Mouse (Mus musculus) T-helper 1 cell (primary cell): ENCODE measurements around the gene Dcaf4.

ENCODE experiments used
- in situ Hi-C: fragments of 300-600 bp; cut with MboI, MseI; formaldehyde crosslinking; loops from one replicate; pipeline ENCODE4 v1.15.1; 2025; ENCODE audit warnings: high pct_unique_total_duplicates

Gene Dcaf4

DNA sequence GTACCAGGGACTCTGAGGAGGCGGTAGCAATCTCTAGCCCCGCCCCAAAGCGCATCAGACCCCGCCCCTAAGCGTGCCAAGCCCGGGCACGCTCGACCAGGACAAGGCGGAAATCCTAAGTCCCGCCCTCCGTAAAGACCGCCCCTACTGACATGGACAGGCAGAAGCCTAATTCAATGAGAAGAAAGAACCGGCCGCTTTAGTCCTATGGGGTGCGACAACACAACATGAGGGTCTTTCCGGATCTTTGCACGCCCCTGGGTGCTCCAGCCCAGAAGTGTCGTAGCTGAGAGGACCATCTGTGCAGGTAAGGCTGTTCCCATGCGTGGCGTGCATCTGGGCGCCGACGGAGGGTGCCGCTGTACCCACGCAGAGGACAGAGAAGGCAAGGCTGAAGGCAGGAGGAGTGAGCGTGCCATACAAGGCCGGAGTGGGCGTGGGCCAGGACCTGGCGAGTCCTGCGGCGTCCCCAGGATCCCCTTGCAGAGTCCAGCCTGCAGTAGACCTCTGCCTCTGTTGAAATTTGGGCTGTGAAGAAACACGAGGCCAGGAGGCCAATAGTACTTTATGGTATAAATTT is at the start of gene Dcaf4:
TSS of gene Dcaf4 (plus strand) at position 156 of the 580 bp plus-strand sequence.
- in situ Hi-C loops, result no loop called here

- in situ Hi-C loops, result no loop called here
Measured at GRCm38 (mm10) chr12:83471760-83472159, 48.5 kb upstream of the Dcaf4 start.

DNA sequence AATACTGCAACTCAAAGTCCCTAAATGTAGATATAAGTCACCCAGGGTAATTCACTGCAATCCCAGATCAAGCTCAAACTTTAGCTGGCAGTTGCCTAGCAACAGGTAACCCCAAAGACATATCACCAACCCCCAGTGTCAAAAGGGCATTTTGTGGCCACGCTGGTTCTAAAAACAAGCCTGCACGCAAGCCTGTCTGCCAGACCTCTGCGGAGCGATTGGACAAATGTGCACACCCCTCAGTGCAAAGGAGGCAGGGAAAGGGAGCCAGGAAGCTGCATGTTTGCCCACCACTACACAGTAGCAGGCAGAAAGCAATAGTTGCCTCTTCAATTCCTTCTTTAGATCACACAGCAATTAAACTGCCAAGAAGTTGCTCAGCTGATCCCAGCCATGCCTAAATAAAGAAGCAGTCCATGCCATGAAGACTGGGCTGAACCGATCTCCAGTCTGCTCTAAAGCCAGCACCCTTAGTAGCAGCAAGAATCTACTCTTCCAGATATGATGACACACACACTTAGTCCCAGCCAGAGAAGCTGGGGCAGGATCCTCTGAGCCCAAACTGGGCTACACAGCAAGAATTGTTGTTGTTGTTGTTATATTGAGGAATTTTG is 46.2 kb upstream of the Dcaf4 start:
- in situ Hi-C loops, result no loop called here

DNA sequence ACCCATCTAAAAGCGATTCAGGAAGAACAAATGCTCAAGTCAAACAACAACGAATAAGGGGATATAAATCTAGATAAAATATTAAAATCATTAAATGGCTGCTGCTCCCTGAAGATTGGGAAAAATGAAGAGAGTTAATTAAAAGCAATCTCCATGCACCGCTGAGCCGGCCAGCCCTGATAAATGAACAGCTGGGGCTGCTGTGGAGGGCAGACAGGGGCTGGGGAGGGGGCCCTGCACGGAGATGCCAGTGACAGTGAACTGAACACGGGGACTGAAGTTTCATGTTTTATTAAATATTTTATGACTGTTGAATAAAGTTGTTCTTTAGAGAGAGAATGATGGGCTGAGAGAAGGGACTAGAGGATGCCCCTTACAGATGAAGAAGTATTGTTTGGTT is 44.8 kb upstream of the Dcaf4 start:
- in situ Hi-C loops, result no loop called here

GRCm38 (mm10) chr12:83476277-83476676 is 44.0 kb upstream of the Dcaf4 start:
- in situ Hi-C loops, result no loop called here

DNA sequence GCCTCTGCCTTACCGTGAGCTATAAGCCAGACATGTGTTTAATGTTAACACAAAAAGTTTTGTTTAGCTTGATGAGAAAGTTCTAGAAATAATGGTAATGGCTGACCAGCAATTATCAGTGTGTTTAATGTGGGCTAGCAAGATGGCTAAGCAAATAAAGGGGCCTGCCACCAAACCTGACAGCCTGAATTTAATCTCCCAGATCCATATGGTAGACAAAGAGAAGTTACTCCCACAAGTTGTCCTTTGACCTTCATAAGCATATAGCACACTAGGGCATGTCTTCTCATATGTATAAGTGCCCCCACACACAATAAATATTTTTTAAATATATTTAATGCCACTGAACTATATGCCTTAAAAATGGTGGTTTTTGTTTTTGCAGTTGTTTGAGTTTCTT is 41.1 kb upstream of the Dcaf4 start:
- in situ Hi-C loops, result no loop called here

DNA sequence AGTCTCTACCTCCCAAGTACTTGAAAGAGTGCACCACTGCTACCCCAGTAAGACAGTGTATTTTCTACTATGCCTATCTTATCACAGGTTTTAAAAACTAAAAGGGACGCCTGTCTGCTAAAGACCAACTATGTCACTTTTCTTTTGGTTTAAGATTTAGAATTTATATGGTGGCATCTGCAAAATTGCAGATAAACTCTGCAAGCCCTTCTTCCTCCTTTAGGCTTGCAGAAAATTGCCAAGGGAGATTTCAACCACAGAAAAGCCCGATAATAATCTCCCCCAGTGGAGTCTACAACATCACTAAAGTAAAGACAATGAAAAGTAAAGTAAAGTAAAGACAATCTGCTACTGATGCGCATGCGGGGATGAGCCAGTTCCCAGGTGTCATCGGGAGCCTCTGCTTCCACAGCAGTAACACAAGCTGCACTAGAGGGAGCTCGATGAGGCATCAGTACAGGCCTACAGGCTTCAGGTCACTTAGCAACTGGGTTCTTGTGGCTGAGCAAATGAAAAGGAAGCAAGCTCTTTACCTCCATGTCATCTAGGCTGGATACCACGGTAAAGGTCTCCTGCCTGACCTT is 40.4 kb upstream of the Dcaf4 start:
- in situ Hi-C loops, result no loop called here

- in situ Hi-C loops, result no loop called here
Measured at GRCm38 (mm10) chr12:83481439-83481838, 38.8 kb upstream of the Dcaf4 start.

DNA sequence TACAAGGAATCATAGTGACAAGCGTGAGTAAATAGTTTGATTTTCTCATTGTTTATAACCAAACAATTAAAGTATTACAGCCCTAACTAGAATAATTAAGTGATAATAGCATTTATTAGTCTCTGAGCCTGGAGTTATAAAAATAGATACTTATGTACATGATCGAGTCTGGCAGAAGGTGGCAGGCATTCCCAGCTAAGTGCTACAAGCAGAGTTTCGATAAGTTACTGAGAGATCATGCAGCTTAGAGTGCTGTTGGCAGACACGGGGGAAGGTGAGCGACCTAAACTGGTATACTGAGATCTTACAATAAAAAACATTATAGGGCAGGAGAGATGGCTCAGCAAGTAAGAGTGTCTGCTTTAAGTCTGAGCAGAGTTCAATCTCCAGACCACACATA is 36.6 kb upstream of the Dcaf4 start:
- in situ Hi-C loops, result no loop called here

GRCm38 (mm10) chr12:83484855-83485745 is 35.2 kb upstream of the Dcaf4 start:
- in situ Hi-C loops, result no loop called here

DNA sequence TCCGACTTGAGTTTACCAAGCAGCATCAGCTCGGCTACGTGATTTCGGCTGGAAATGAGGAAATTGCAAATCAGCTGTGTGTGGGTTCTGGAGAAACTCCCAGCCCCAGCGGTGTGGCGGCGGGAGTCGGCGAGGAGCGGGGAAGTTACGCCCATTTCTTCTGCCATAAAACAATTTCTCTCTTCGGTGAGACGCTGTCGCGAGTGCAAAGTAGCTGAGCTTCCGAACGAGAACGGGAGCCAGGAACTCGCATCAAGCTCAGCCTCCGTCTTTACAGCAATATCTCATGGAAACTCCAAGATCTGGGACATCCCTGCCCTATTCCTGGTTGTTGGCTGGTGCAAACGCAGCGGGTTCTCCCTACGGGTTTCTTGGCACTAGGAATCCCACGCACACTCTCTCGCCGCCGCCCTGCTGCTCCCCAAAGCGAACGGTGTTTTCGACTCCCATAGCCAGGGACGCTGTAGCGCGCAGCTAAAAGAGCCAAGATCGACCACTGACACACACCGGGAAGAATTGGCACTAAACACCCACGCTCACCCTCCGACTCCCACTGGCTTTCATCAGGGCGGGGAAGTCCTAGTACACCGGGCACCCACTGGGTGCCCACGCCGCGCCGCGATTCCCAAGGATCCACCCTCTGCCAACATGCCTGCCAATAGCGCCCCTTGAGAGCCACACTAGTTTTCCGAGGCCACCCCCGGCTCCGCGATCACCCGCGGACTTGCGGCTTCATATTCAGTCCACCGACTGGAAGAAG is 34.2 kb upstream of the Dcaf4 start:
- in situ Hi-C loops, result no loop called here

DNA sequence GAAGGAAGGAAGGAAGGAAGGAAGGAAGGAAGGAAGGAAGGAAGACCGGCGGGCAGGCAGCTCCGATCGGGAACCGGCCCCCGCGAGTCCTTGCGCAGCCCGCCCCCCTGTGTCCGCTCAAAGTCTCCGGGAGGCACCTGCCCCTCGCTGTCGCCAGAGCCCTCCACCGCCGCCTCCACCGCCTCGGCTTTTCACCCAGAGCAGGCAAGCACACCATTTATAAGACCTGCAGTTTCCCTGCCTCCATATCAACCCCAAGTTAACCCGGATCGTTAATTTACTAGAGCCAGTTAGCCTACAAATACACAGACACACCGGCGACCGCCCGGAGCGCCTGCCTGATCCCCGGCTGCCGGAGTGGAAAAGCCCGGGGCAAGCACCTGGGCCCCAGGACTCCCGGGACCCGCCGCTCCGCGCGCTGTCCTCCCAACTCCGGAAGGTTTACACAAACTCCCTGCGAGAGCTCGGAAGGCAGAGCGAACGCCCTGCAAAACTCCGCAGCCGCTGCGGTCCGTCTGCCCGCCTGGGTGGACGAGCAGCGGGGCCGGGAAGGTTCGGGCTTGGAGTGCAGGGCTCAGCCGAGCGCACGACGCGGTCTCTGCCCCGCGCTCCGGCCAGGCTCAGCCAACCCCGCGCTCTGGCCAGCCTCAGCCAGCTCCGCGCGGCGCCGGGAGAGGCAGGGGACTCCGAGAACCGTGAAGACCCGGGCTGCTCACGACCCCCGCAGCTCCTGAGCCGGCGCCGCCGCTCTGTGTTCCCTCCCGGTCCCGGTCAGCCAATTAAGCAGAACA is 33.4 kb upstream of the Dcaf4 start:
- in situ Hi-C loops, result no loop called here

DNA sequence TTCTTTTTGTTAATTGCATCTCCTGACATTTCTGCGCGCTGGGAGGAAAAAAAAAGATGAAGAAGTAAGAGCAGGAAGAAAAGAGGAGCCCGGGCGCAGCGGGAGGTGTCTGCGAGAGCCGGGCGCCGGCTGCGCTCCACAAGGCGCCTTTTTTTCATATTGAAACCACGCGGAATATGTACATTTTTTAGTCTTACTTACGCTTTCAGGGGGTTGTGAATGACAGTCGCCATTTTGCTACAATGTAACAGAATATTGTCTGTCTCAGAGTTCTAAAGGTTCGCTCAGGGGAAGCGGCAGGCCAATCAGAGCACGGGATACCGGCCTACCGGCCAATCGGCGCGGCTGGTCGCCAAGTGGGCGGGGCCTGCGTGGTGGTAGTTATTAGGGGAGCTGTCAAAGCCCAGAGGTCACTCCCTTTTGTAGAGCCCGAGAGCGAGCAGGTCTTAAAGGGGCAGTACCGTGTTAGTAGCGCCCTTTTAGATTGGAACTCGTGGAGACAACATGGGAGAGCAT is 32.7 kb upstream of the Dcaf4 start, which contains the start of gene Dpf3:
TSS of gene Dpf3 (minus strand) at position 241 of the 516 bp plus-strand sequence.
- in situ Hi-C loops, result no loop called here

DNA sequence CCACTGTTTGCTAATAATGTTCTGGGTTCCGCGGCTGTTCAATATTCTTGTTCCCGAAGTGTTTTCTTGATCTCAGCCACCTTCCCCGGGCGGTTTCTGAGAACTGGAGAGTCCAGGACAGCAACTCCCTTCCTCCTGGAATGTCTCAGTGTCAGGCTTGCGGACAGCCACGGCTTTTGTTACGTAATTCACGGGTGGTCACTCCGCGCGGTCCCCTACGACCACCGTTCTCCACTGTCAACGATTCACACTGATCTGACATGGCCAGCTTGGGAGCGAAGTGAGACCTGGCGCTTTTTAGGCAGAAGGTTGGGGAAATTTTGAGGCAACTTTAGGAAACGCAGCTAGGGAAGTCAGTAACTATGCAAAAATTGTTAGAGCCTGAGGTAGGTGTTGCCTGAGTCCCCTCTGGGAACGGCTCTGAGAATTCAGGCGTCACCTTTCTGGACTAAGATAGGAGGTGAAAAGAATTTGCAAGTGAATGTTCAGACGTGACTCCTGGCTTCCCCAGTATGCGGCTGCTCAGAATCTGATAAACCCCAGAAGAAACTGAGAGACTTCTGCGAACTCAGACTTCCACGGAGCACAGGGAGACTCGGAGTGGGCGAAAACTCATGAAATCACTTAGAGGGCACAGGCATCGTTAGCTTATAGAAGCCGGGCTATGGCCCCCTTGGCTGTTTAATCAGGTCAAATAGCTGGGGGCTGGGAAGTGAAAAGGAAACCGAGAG is 31.9 kb upstream of the Dcaf4 start:
- in situ Hi-C loops, result no loop called here

- in situ Hi-C loops, result loop anchor here (10.0 kb wide), 1 partner anchor 1005 kb away; no protein-coding TSS in a partner anchor
Measured at GRCm38 (mm10) chr12:83489748-83490147, 30.5 kb upstream of the Dcaf4 start.

DNA sequence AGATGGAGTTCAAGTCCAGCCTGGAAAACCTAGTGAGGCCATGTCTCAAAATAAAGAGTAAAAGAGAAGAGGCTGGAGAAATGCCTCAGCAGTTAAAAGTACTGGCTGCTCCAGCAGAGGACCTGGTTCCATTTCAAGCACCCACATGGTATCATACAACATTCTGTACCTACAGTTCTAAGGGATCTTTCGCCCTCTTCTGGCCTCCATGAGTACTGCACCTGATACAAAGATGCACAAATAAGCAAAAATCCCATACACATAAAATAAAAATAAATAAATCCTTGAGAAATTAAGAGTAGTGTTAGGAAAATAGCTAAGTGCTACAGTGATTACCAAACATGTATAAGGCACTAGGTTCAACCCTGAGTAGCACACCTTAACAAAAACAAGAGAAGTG is 28.7 kb upstream of the Dcaf4 start:
- in situ Hi-C loops, result loop anchor here (10.0 kb wide), 1 partner anchor 1007 kb away; no protein-coding TSS in a partner anchor

GRCm38 (mm10) chr12:83492808-83493207 is 27.5 kb upstream of the Dcaf4 start:
- in situ Hi-C loops, result loop anchor here (10.0 kb wide), 1 partner anchor 1008 kb away; no protein-coding TSS in a partner anchor

- in situ Hi-C loops, result loop anchor here (10.0 kb wide), 1 partner anchor 1009 kb away; no protein-coding TSS in a partner anchor
Measured at GRCm38 (mm10) chr12:83494196-83494595, 26.1 kb upstream of the Dcaf4 start.

- in situ Hi-C loops, result loop anchor here (5.0 to 10.0 kb wide), 2 partner anchors 383 to 1011 kb away; no protein-coding TSS in a partner anchor
Measured at GRCm38 (mm10) chr12:83495248-83495960, 24.9 kb upstream of the Dcaf4 start.
